Mouse (Mus musculus) liver, embryonic 11.5 days (tissue): ENCODE results near the gene Isyna1. TPM values are rescaled to one million over a fixed set of nuclear protein-coding genes. Genes with fewer than 3 reads are reported as not detected.

Source experiments
- ATAC-seq: fragments of 200-750 bp; cut with Nextera tagmentation; replicated peaks from 2 replicates; pipeline ENCODE4 v1.8.0; 2017; ENCODE audit warnings: moderate number of reproducible peaks, mild to moderate bottlenecking, moderate TSS enrichment, moderate library complexity; ENCODE audit not compliant: low FRiP score
- DNase-seq: peaks from one replicate; pipeline ENCODE4 v3.0.0-alpha.2; 2017; ENCODE audit warnings: low spot score
- H3K27ac ChIP-seq: fragments of 300-500 bp; sonication (generic); 2 replicates; pipeline ENCODE4 v1.5.1; 2014; ENCODE audit warnings: mild to moderate bottlenecking, low read depth, low read length, control low read depth
- H3K27me3 ChIP-seq: fragments of 300-500 bp; sonication (generic); replicated peaks from 2 replicates; pipeline ENCODE4 v1.6.1; 2014; ENCODE audit warnings: low read length, mixed read lengths; ENCODE audit not compliant: control insufficient read depth, insufficient read depth
- H3K36me3 ChIP-seq: fragments of 300-500 bp; sonication (generic); 2 replicates; pipeline ENCODE4 v1.6.1; 2014; ENCODE audit warnings: mild to moderate bottlenecking, low read length, moderate library complexity, mixed read lengths; ENCODE audit not compliant: control insufficient read depth, insufficient read depth
- H3K4me1 ChIP-seq: fragments of 300-500 bp; sonication (generic); replicated peaks from 2 replicates; pipeline ENCODE4 v1.6.1; 2014; ENCODE audit warnings: low read length, mixed read lengths; ENCODE audit not compliant: control insufficient read depth, insufficient read depth
- H3K4me2 ChIP-seq: fragments of 300-500 bp; sonication (generic); 2 replicates; pipeline ENCODE4 v1.6.1; 2014; ENCODE audit warnings: mild to moderate bottlenecking, control low read depth, moderate library complexity
- H3K4me3 ChIP-seq: fragments of 300-500 bp; sonication (generic); 2 replicates; pipeline ENCODE4 v1.5.1; 2014; ENCODE audit warnings: low read depth, low read length, control low read depth
- H3K9ac ChIP-seq: fragments of 300-500 bp; sonication (generic); 2 replicates; pipeline ENCODE4 v1.6.1; 2014; ENCODE audit warnings: low read depth, low read length, control low read depth
- H3K9me3 ChIP-seq: fragments of 300-500 bp; sonication (generic); 2 replicates; pipeline ENCODE4 v1.6.1; 2016; ENCODE audit warnings: low read length, inconsistent platforms, mixed read lengths; ENCODE audit not compliant: control insufficient read depth
- WGBS: fragments of 180-500 bp; shearing (Covaris S2); extraction: QIAGEN DNeasy Blood & Tissue Kit; methylation state at CpG from one replicate; pipeline ENCODE4 v1.1.7; 2014; 5-methylcytosine and 5-hydroxymethylcytosine counted together
- polyA plus RNA-seq: library from polyadenylated mRNA; unstranded; fragments of >200 nt; fragmentation: Nextera tagmentation; extraction: Ambion mirVana; gene quantifications from 2 replicates; pipeline ENCODE4 v1.2.1, GENCODE M21; 2014

The Isyna1 gene
- polyA plus RNA-seq, 1 experiment from 2014 or later: 177 TPM

DNA sequence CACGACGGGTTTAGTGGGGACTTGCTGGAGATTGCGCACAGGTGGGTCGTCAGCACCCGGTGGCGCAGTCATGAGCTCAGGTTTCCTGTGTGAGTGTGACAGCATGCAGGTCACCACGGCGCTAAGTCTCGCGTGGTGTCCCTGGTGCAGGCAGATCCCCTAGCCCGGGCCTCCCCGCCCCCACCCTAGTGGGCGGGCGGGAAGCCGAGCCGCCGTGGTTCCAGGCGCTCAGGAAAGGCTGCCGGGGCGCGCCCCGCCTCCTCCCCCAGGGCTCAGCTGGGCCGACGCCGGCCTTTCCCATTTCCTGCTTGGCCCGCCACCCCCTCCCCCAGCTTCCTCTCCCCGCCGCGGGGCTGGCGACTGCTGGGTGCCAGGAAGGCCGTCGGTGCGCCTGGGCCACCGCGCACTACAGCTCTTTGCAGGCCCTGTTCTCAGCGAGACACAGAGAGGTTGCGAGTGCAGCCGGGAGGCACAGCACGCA lies 15.2 kb downstream of the Isyna1 start:
- WGBS: under 1% methylated on average over 39 of the region's 39 CpGs
- Histone ChIP-seq H3K4me2 (peak overlapping the region; percentile 100), H3K9me3 (no peaks in the 10 kb centered on the region), H3K36me3 (no peaks in the 10 kb centered on the region), H3K9ac (peak overlapping the region; percentile 98), H3K4me3 (peak overlapping the region; percentile 92), H3K4me1 (peaks cover 36% of the 10 kb centered on the region), H3K27ac (peak overlapping the region; percentile 99), H3K27me3 (no peaks in the 10 kb centered on the region)
- ATAC-seq: peak; percentile 50
- no peak for DNase-seq

DNA sequence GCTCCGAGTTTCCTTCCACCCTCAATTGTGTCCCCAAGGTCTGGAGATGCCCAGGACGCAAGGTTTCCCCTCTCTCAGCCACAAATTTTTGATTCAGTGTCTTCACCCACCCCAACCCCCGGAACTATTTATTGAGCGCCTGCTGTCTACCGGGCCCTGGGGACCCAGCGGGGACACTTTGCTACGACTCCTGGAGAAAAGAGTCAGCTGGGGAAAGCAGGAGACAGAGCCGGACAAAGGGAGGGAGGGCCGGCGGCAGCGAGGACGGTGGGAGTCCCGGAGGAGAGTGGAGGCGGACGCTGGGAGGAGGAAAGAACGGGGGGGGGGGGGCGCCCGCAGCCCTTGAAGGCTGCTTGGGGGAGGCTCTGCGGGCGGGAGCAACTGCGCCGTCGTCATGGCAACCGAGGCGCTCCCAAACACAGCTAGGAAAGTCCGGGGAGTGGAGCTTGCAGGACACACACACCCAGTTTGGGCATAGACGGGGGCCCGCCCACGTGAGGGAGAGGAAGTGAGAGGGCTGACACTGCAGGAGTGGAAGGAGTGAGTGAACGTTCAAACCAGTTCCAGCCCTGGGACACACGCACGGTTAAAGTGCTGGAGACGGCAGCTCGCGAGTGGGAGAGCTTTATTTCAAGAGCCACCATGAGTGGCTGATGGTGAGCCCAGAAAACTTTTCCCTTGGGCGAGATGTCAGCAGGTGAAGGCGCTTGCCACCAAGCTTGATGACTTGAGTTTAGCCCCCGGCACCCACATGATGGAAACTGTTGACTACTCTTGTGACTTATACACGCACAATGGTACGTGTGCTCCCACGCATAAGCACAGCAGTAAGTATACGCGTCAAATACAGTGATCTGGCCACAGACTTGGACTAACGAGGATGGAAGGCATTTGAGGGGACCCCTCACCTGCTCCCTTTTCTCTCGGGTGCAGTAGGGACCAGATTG lies 15.9 kb downstream of the Isyna1 start:
- Histone ChIP-seq H3K4me1 (peaks cover 36% of the 10 kb centered on the region), H3K27me3 (no peaks in the 10 kb centered on the region), H3K4me3 (peak overlapping the region; percentile 92), H3K36me3 (no peaks in the 10 kb centered on the region), H3K27ac (peak overlapping the region; percentile 99), H3K9me3 (no peaks in the 10 kb centered on the region), H3K4me2 (peak overlapping the region; percentile 100), H3K9ac (peak overlapping the region; percentile 98)
- ATAC-seq (peak; percentile 47), DNase-seq (peak; percentile 91)
- 1% methylated on average over 44 of the region's 45 CpGs for WGBS

DNA sequence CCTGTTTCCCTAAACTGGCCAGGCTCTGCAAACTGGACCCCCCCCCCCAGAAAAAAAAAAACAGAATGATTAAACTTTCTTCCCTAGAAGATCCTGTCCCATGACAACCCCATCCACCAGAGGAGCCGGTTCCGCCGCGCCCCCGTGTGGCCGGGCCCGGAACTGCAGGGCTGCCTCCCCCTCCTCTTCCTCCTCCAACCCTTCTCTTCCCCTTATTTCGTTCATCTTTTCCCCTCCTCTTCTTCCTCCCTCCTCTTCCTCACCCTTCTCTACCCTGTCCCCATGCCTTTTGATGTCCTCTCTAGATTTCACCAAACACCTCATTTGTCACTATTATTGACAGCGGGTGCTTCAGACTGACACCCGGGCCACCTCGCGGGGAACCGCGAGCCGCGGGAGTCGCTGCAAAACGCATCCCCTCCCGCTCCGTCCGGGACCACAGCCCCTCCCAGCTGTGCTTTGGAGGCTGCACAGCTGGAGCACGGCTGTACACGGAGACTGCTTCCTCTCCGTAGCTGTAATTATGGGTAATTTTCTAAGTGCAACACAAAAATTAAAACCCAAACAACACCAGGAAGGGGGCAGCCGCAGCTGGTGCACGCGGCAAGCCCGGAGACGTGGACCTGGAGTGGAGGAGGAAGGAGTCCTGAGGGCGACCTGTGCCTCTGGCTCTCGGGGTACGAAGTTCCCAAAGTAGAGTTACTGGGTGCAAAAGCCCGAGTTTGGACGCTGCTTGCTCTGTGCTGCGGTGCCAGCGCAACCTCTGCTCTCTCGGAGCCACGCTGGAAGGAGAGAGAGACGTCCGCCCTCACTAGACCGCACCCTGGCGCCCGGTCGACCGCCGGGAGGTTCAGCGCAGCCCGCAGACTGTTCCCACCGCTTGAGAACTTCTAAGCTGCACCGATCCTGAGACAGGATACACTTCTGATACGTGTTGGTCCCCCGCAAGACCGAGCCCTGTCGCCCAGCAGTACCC lies 16.9 kb downstream of the Isyna1 start:
- Histone ChIP-seq H3K4me1 (peaks cover 38% of the 10 kb centered on the region), H3K9ac (peak overlapping the region; percentile 85), H3K4me2 (peak overlapping the region; percentile 100), H3K9me3 (no peaks in the 10 kb centered on the region), H3K27me3 (no peaks in the 10 kb centered on the region), H3K36me3 (no peaks in the 10 kb centered on the region), H3K27ac (peak overlapping the region; percentile 99), H3K4me3 (peak overlapping the region; percentile 92)
- ATAC-seq (peak; percentile 38), DNase-seq (peak; percentile 93)
- WGBS: under 1% methylated on average over 54 of the region's 54 CpGs

DNA sequence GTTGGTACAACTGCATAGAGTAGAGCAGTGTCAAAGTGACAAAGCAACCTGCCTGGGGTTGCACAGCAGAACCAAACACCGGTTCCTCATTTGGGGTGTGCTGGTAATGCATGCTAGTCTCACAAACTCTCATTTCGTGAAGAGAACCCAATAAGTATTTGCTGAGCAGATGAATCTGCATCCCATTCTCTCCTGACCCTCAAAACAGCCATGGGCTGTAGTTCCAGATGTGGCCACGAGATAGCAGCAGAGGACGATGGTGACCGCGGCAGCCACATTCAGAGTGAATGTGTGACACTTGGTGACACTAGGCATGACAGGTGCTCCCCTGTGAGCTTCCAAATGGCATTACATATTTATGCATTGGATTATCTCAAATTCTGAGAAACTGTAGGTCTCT lies 17.7 kb downstream of the Isyna1 start:
- H3K4me1 ChIP-seq: peaks cover 37% of the 10 kb centered on the region
- peak overlapping the region; percentile 100 for H3K4me2 ChIP-seq
- H3K9ac ChIP-seq: peak overlapping the region; percentile 85
- H3K27ac ChIP-seq: peak overlapping the region; percentile 99
- under 1% methylated on average over 6 of the region's 6 CpGs for WGBS
- H3K27me3 ChIP-seq: no peaks in the 10 kb centered on the region
- H3K4me3 ChIP-seq: peak overlapping the region; percentile 92
- no peaks in the 10 kb centered on the region for H3K9me3 ChIP-seq
- ATAC-seq: peak; percentile 32; the same call in 1 of the 2 replicates
- H3K36me3 ChIP-seq: no peaks in the 10 kb centered on the region
- DNase-seq: peak; percentile 86

DNA sequence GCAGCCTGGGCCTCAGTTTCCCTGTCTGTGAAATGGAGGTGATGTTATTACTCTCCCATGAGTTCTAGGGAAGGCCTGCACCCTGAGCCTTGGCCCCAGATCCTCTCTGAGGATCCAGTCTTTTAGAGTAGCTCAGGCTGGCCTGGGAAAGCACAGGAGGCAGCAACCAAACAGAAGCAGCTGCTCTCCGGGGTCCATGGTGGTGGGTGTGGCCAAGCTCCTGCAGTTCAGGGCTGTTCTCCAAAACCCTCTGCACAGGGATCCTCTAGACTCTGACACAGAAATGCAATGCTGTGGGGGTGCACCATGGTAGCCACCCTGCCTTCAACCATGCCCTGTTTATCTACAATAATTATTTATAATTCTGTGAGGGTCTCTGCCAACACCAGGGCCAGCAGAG lies 19.6 kb downstream of the Isyna1 start:
- H3K4me1 ChIP-seq: peaks cover 47% of the 10 kb centered on the region
- H3K9me3 ChIP-seq: no peaks in the 10 kb centered on the region
- no peak for DNase-seq
- H3K36me3 ChIP-seq: no peaks in the 10 kb centered on the region
- WGBS: 25% methylated on average over 1 of the region's 1 CpGs
- no peak for ATAC-seq
- H3K9ac ChIP-seq: no peak overlapping the region
- H3K27ac ChIP-seq: no peak overlapping the region
- no peak overlapping the region for H3K4me3 ChIP-seq
- no peak overlapping the region for H3K4me2 ChIP-seq
- no peaks in the 10 kb centered on the region for H3K27me3 ChIP-seq

DNA sequence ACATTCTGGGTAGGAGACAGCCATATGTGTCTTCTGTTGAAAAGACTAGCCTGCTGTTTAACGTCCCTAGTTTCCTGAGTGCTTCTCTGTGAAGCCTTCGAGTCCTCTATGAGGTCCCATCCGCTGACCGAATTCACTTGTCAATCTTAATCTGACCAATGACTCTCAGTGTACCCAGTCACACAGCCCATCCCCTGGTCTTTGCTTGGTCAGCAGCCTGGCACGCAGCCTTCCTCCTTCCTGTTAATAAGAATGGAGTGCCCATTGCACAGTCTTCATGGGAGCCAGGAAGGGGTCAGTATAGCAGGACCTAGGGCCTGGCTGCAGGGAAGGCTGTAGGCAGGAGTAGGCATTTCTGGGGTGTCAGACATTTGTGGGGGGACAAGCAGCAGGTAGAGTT lies 20.3 kb downstream of the Isyna1 start:
- H3K9ac ChIP-seq: no peak overlapping the region
- H3K4me3 ChIP-seq: no peak overlapping the region
- peak overlapping the region; percentile 38; the same call in 1 of the 2 replicates for H3K27ac ChIP-seq
- 69% methylated on average over 5 of the region's 5 CpGs for WGBS
- DNase-seq: no peak
- no peaks in the 10 kb centered on the region for H3K27me3 ChIP-seq
- peaks cover 46% of the 10 kb centered on the region for H3K4me1 ChIP-seq
- H3K4me2 ChIP-seq: no peak overlapping the region
- no peaks in the 10 kb centered on the region for H3K9me3 ChIP-seq
- H3K36me3 ChIP-seq: no peaks in the 10 kb centered on the region
- no peak for ATAC-seq

DNA sequence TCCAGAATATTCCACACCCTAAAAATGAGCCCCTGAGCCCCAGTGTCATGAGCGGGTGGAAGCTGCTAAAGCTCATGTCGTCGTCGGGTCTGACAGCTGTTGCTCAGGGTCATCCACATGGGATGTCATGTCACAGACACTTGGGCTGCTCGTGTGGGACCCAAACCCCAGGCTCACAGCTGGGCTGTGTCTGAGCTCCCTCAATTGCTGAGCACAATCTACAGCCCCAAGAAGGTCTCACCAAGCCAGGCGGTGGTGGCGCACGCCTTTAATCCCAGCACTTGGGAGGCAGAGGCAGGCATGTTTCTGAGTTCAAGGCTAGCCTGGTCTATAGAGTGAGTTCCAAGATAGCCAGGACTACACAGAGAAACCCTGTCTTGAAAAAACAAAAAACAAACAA lies 21.1 kb downstream of the Isyna1 start:
- Histone ChIP-seq H3K9me3 (no peaks in the 10 kb centered on the region), H3K36me3 (no peaks in the 10 kb centered on the region), H3K4me2 (no peak overlapping the region), H3K4me3 (no peak overlapping the region), H3K9ac (no peak overlapping the region), H3K27ac (peak overlapping the region; percentile 38), H3K27me3 (no peaks in the 10 kb centered on the region), H3K4me1 (peaks cover 46% of the 10 kb centered on the region)
- ATAC-seq: no peak
- 85% methylated on average over 8 of the region's 8 CpGs for WGBS
- no peak for DNase-seq

DNA sequence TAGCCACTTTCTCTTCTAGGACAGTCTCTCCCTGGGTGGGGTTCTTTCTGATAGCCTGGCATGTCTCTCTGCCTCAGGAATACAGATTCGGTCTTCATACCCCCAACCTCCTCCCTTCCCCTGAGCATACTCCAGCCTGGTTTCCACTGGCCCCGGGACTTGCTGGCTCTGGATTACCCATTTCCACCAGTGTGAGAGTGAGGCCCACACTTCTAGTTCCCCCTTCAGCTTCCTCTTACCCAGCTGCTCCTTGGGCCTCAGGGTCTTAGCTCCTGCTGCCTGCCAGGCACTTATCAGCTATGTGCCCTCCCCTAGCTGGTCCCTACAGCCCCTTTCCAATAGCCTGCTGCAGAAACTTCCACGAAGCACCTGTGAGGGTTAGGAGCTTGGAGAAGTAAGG lies 21.7 kb downstream of the Isyna1 start, which contains the start of gene Lrrc25:
Gene Lrrc25, plus strand, starts transcription at position 262 of the 400 bp plus-strand sequence.
- H3K27me3 ChIP-seq: no peaks in the 10 kb centered on the region
- H3K9ac ChIP-seq: peak within 1 kb of the TSS; percentile 10; the same call in 1 of the 2 replicates
- 44% methylated on average over 3 of the region's 3 CpGs for WGBS
- no peaks in the 10 kb centered on the region for H3K36me3 ChIP-seq
- H3K4me3 ChIP-seq: 0 out of 2 replicates have a peak within 1 kb of the TSS, but pooled peaks have one; percentile 5
- peaks cover 50% of the 10 kb centered on the region for H3K4me1 ChIP-seq
- H3K27ac ChIP-seq: peak within 1 kb of the TSS; percentile 38
- peak within 1 kb of the TSS; percentile 25 for H3K4me2 ChIP-seq
- ATAC-seq (no peak), DNase-seq (no peak)
- no peaks in the 10 kb centered on the region for H3K9me3 ChIP-seq
